Mouse (Mus musculus): ENCODE results near the gene Adcy5. TPM values are rescaled to one million over a fixed set of nuclear protein-coding genes. Genes with fewer than 3 reads are reported as not detected.

Gene Adcy5
- polyA plus RNA-seq, 2 experiments: 2.5 to 10.1 TPM

DNA sequence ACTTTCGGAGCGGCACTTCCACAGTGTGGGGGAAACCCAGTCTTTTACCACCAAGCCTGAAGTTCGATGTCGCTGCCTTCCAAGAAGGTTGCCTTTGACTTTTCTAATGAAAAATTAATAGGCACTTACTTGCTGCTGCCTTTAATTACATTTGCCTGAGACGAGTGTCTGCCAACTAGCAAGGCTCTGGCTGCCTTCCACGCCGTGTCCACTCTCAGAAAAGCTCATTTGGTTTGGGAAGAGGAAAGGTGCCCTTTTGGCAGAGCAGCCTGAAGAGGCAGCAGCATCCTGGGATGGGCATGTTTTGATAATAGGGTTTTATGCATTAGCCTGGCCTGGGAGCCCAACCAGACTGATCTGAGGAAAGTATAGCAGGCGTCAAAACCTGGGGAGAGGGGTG lies 12.8 kb upstream of the Adcy5 start:
- no peaks in the 10 kb centered on the region for H3K36me3 ChIP-seq (ENCODE audit: control insufficient read depth, insufficient read depth, low read length)
- DNase-seq (ENCODE audit: low spot score) (no peak), ATAC-seq (ENCODE audit: low FRiP score, low read depth) (no peak)
- no peak overlapping the region for H3K4me3 ChIP-seq (replicated peaks; ENCODE audit: low read length)
- H3K4me2 ChIP-seq (replicated peaks; ENCODE audit: low read depth, low read length, severe bottlenecking): no peak overlapping the region
- H3K27ac ChIP-seq (replicated peaks; ENCODE audit: low read depth, low read length): no peak overlapping the region
- H3K27me3 ChIP-seq (ENCODE audit: control insufficient read depth, insufficient read depth, low read length): no peaks in the 10 kb centered on the region
- no peaks in the 10 kb centered on the region for H3K9me3 ChIP-seq (ENCODE audit: control insufficient read depth, low read length)
- H3K9ac ChIP-seq (ENCODE audit: low read depth, low read length, severe bottlenecking): no peak overlapping the region
- no peak for TF ChIP-seq POLR2A (IDR thresholded peaks at IDR 0.05; ENCODE audit: borderline replicate concordance, extremely low read depth, insufficient read depth, insufficient read length)
- WGBS: 48% methylated on average over 8 of the region's 8 CpGs
- peaks cover 11% of the 10 kb centered on the region for H3K4me1 ChIP-seq (ENCODE audit: control insufficient read depth, insufficient read depth, low read length)

DNA sequence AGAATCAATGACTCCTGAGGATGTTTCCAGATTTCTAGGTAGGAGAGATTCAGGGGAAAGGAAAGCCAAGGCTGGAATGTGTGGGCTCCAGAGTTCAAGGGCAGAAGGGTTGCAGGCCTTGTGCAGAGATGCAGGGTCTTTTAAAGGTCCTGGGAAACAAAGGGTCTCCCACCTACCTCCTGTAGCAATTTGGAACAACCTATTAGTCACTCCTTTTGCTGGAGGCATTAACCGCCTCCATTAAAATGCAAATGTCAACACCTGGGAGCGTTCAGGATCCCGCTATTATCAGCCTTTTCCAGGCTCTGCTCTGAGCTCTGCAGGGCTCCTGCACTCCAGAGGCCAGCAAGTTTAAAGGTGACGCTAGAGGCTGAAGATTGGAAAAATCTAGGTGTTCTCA lies 8.5 kb upstream of the Adcy5 start:
- DNase-seq (ENCODE audit: low spot score): no peak
- Histone ChIP-seq H3K9me3 (ENCODE audit: control insufficient read depth, low read length) (no peaks in the 10 kb centered on the region), H3K4me2 (replicated peaks; ENCODE audit: low read depth, low read length, severe bottlenecking) (no peak overlapping the region), H3K36me3 (ENCODE audit: control insufficient read depth, insufficient read depth, low read length) (no peaks in the 10 kb centered on the region), H3K27ac (replicated peaks; ENCODE audit: low read depth, low read length) (no peak overlapping the region), H3K9ac (ENCODE audit: low read depth, low read length, severe bottlenecking) (no peak overlapping the region), H3K27me3 (ENCODE audit: control insufficient read depth, insufficient read depth, low read length) (peaks cover under 1% of the 10 kb centered on the region; the same call in 1 of the 2 replicates), H3K4me3 (replicated peaks; ENCODE audit: low read length) (no peak overlapping the region), H3K4me1 (ENCODE audit: control insufficient read depth, insufficient read depth, low read length) (no peaks in the 10 kb centered on the region)
- TF ChIP-seq POLR2A (IDR thresholded peaks at IDR 0.05; ENCODE audit: borderline replicate concordance, extremely low read depth, insufficient read depth, insufficient read length): no peak
- 12% methylated on average over 4 of the region's 4 CpGs for WGBS
- ATAC-seq (ENCODE audit: low FRiP score, low read depth): no peak

DNA sequence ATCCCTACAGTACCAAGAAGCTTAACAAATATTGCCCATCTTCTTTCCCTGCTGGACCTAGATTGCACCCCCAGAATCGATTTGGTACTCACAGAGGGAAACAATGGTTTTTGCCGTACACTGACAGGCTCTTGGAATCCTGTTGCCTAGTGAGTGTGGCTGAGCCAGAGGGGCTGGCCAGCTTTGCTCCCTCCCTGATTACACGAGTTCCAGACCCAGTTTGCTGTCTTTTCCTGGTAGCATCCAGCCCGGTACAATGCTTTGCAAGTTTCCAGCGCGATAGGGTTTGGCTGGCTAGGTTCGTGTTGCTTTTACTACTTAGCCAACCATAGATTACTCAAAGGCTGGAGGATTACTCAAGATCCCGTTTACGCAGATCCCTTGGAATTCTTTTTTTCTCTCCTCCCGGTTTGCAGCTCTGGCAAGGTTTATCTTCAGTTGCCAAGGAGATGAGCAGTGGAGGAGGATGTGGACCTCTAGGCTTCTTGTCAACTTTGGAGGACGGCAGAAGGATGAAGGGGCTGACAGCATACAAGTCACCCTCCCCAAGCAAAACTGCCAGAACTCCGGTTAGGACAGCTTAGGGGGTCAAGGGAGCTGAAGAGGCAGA lies 1.4 kb upstream of the Adcy5 start:
- WGBS: 12% methylated on average over 12 of the region's 12 CpGs
- no peak overlapping the region for H3K4me3 ChIP-seq (replicated peaks; ENCODE audit: low read length)

GRCm38 (mm10) chr16:35154245-35154640 lies 434 bp upstream of the Adcy5 start:
- DNase-seq (ENCODE audit: low spot score) (peak; percentile 49), ATAC-seq (ENCODE audit: low FRiP score, low read depth) (peak; percentile 58; the same call in 1 of the 2 replicates)
- Histone ChIP-seq H3K27ac (replicated peaks; ENCODE audit: low read depth, low read length) (no peak overlapping the region), H3K4me3 (replicated peaks; ENCODE audit: low read length) (peak overlapping the region; percentile 67), H3K27me3 (ENCODE audit: control insufficient read depth, insufficient read depth, low read length) (peaks cover 38% of the 10 kb centered on the region), H3K9ac (ENCODE audit: low read depth, low read length, severe bottlenecking) (peak overlapping the region; percentile 73), H3K9me3 (ENCODE audit: control insufficient read depth, low read length) (no peaks in the 10 kb centered on the region), H3K4me2 (replicated peaks; ENCODE audit: low read depth, low read length, severe bottlenecking) (peak overlapping the region; percentile 97), H3K4me1 (ENCODE audit: control insufficient read depth, insufficient read depth, low read length) (peaks cover 4% of the 10 kb centered on the region), H3K36me3 (ENCODE audit: control insufficient read depth, insufficient read depth, low read length) (no peaks in the 10 kb centered on the region)
- WGBS: 1% methylated on average over 27 of the region's 29 CpGs
- no peak for TF ChIP-seq POLR2A (IDR thresholded peaks at IDR 0.05; ENCODE audit: borderline replicate concordance, extremely low read depth, insufficient read depth, insufficient read length)

More for the DNA sequence above, 1.4 kb upstream of the Adcy5 start:
- DNase-seq (ENCODE audit: low spot score) (no peak), ATAC-seq (ENCODE audit: low FRiP score, low read depth) (no peak)
- no peaks in the 10 kb centered on the region for H3K9me3 ChIP-seq (ENCODE audit: control insufficient read depth, low read length)
- peaks cover 4% of the 10 kb centered on the region; the same call in 1 of the 2 replicates for H3K4me1 ChIP-seq (ENCODE audit: control insufficient read depth, insufficient read depth, low read length)
- H3K36me3 ChIP-seq (ENCODE audit: control insufficient read depth, insufficient read depth, low read length): no peaks in the 10 kb centered on the region
- no peak overlapping the region for H3K27ac ChIP-seq (replicated peaks; ENCODE audit: low read depth, low read length)
- no peak for TF ChIP-seq POLR2A (IDR thresholded peaks at IDR 0.05; ENCODE audit: borderline replicate concordance, extremely low read depth, insufficient read depth, insufficient read length)
- peaks cover 38% of the 10 kb centered on the region for H3K27me3 ChIP-seq (ENCODE audit: control insufficient read depth, insufficient read depth, low read length)
- no peak overlapping the region for H3K9ac ChIP-seq (ENCODE audit: low read depth, low read length, severe bottlenecking)
- H3K4me2 ChIP-seq (replicated peaks; ENCODE audit: low read depth, low read length, severe bottlenecking): no peak overlapping the region

DNA sequence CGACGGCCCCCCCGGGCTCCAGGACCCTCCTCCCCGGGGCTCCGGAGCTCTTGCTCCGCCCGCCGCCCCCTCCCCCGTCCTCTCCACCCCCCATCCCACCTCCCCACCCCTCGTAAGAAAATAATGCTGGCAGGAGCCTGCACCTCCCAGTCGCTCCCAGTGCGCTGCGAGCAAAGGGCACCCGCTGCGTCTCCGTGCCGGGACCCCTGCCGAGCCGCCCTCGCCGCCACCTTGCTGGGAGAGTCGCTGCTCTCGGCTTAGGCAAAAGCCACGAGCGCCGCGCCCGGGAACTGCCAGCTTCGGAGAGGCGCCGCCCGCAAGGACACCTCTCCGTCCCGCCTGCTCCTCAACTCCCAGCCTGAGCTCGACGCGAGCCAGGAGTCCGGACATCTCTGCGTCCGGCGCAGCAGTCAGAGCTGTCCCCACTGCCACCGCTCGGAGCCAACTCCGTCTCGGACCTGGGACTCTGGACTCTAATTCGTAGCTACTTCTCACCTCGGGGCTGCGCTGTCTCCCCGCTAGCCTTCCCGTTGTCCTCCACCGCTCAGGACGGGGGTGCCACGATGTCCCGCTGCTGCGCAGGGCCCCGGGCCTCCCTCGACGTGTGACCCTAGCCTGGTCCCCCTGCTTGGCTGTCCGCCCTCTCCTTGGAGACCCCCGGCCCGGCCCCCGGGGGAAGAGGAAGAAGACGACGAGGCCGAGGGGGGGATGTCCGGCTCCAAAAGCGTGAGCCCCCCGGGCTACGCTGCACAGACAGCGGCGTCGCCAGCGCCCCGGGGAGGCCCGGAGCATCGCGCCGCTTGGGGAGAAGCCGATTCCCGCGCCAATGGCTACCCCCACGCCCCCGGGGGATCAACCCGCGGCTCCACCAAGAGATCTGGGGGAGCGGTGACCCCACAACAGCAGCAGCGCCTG lies 971 bp downstream of the Adcy5 start:
- Histone ChIP-seq H3K4me3 (replicated peaks; ENCODE audit: low read length) (peak overlapping the region; percentile 67), H3K4me1 (ENCODE audit: control insufficient read depth, insufficient read depth, low read length) (peaks cover 14% of the 10 kb centered on the region), H3K9me3 (ENCODE audit: control insufficient read depth, low read length) (no peaks in the 10 kb centered on the region), H3K36me3 (ENCODE audit: control insufficient read depth, insufficient read depth, low read length) (no peaks in the 10 kb centered on the region), H3K4me2 (replicated peaks; ENCODE audit: low read depth, low read length, severe bottlenecking) (peak overlapping the region; percentile 97), H3K27me3 (ENCODE audit: control insufficient read depth, insufficient read depth, low read length) (peaks cover 38% of the 10 kb centered on the region), H3K27ac (replicated peaks; ENCODE audit: low read depth, low read length) (no peak overlapping the region), H3K9ac (ENCODE audit: low read depth, low read length, severe bottlenecking) (peak overlapping the region; percentile 73)
- TF ChIP-seq POLR2A (IDR thresholded peaks at IDR 0.05; ENCODE audit: borderline replicate concordance, extremely low read depth, insufficient read depth, insufficient read length): no peak
- ATAC-seq (ENCODE audit: low FRiP score, low read depth) (peak; percentile 38), DNase-seq (ENCODE audit: low spot score) (peak; percentile 51)
- WGBS: 5% methylated on average over 59 of the region's 87 CpGs
